Comparison of ENCODE assay signal across 17 mouse cellular contexts in genomic region chr19:50614013-50614412, GRCm38 (mm10).
DNase-seq lines count a peak whose midpoint lies in the region; ATAC-seq and TF ChIP-seq lines count a peak whose summit lies in the region.
"Had no signal": no experiment of that assay in that cellular context is flagged by ENCODE, and none has a peak within 500 bp of the region (broad histone marks: within the 10 kb centered on the region; RNA-seq: fewer than 3 reads in every experiment).

No protein-coding gene starts in this region.

- no peaks in the 10 kb centered on the region for H3K4me1 ChIP-seq in heart, embryonic 11.5 days (ENCODE audit: control insufficient read depth, insufficient read depth, low read length)
- H3K4me1 ChIP-seq in kidney, postnatal 0 days (replicated peaks; ENCODE audit: insufficient read depth, low read length), result no peaks in the 10 kb centered on the region
- no peaks in the 10 kb centered on the region for H3K4me1 ChIP-seq in limb, embryonic 11.5 days (ENCODE audit: control insufficient read depth, insufficient read depth, low read length)

- no peaks in the 10 kb centered on the region for H3K27me3 ChIP-seq in heart, embryonic 11.5 days (ENCODE audit: control insufficient read depth, insufficient read depth, low read length)
- no peaks in the 10 kb centered on the region for H3K27me3 ChIP-seq in kidney, postnatal 0 days (ENCODE audit: insufficient read depth, low read length)
- H3K27me3 ChIP-seq in limb, embryonic 11.5 days (ENCODE audit: control insufficient read depth, insufficient read depth, low read length), result no peaks in the 10 kb centered on the region

- DNase-seq in heart, postnatal 10 days, result no peak
- DNase-seq in kidney, postnatal 0 days (ENCODE audit: low spot score), result no peak
- DNase-seq in kidney, adult 9 months, result no peak
- DNase-seq in embryo, embryonic 10.5 days (ENCODE audit: low spot score), result peak; percentile 12
- peak; percentile 23 for DNase-seq in limb, embryonic 11.5 days (ENCODE audit: low spot score)
- no peak for DNase-seq in thymus, postnatal 0 days (ENCODE audit: low spot score)
- DNase-seq in spleen, adult 18-20 months, result no peak
- DNase-seq: cerebellum, adult 11 months; cerebellum, postnatal 36 days; kidney, postnatal 36 days; lung, postnatal 36 days; retina, postnatal 1 day had no signal

- no peak overlapping the region for H3K27ac ChIP-seq in heart, embryonic 11.5 days (ENCODE audit: low read depth, low read length)
- no peak overlapping the region for H3K27ac ChIP-seq in kidney, postnatal 0 days
- H3K27ac ChIP-seq in limb, embryonic 11.5 days (replicated peaks; ENCODE audit: low read depth, low read length), result no peak overlapping the region
- H3K27ac ChIP-seq: hindbrain, embryonic 14.5 days; liver, embryonic 14.5 days; midbrain, embryonic 10.5 days had no signal

- no peak overlapping the region for H3K4me3 ChIP-seq in heart, embryonic 11.5 days (ENCODE audit: low read depth, low read length)
- H3K4me3 ChIP-seq in kidney, postnatal 0 days (replicated peaks; ENCODE audit: low read depth, low read length), result no peak overlapping the region
- H3K4me3 ChIP-seq in limb, embryonic 11.5 days (ENCODE audit: low read depth, low read length), result no peak overlapping the region
- H3K4me3 ChIP-seq: midbrain, embryonic 10.5 days had no signal

- H3K36me3 ChIP-seq in heart, embryonic 11.5 days (ENCODE audit: control insufficient read depth, insufficient read depth, low read length), result no peaks in the 10 kb centered on the region
- H3K36me3 ChIP-seq in kidney, postnatal 0 days (ENCODE audit: insufficient read depth, low read length), result no peaks in the 10 kb centered on the region
- H3K36me3 ChIP-seq in limb, embryonic 11.5 days (ENCODE audit: control insufficient read depth, insufficient read depth, low read length), result no peaks in the 10 kb centered on the region
- H3K36me3 ChIP-seq: midbrain, embryonic 10.5 days had no signal

- intact Hi-C loops in heart, postnatal 10 days (cut with DNase I), result no loop called here

- no peak overlapping the region for H3K9ac ChIP-seq in heart, embryonic 11.5 days (ENCODE audit: low read depth, low read length)
- H3K9ac ChIP-seq in kidney, postnatal 0 days (ENCODE audit: low read depth, low read length), result no peak overlapping the region
- H3K9ac ChIP-seq in limb, embryonic 11.5 days (ENCODE audit: low read length), result no peak overlapping the region
- H3K9ac ChIP-seq: hindbrain, embryonic 14.5 days; liver, embryonic 14.5 days had no signal

- 0 out of 2 replicates have a peak, but pooled peaks have one; percentile 7 for TF ChIP-seq CTCF in kidney, postnatal 0 days (IDR thresholded peaks at IDR 0.05; ENCODE audit: low read depth)

- H3K9me3 ChIP-seq in heart, embryonic 11.5 days (replicated peaks; ENCODE audit: control insufficient read depth, low read length), result no peaks in the 10 kb centered on the region
- no peaks in the 10 kb centered on the region for H3K9me3 ChIP-seq in kidney, postnatal 0 days (replicated peaks; ENCODE audit: low read length)
- H3K9me3 ChIP-seq in limb, embryonic 11.5 days (ENCODE audit: control insufficient read depth, low read length), result no peaks in the 10 kb centered on the region
- H3K9me3 ChIP-seq: midbrain, embryonic 10.5 days had no signal

- no peak for ATAC-seq in heart, embryonic 11.5 days (replicated peaks; ENCODE audit: insufficient number of reproducible peaks, low FRiP score, low TSS enrichment)
- ATAC-seq in kidney, postnatal 0 days (replicated peaks; ENCODE audit: low FRiP score, low read depth), result no peak
- ATAC-seq in limb, embryonic 11.5 days (ENCODE audit: insufficient number of reproducible peaks, low FRiP score, low TSS enrichment, low read depth), result no peak
- ATAC-seq: forebrain, embryonic 14.5 days had no signal

- peak overlapping the region; percentile 32 for H3K4me2 ChIP-seq in heart, embryonic 11.5 days
- H3K4me2 ChIP-seq in kidney, postnatal 0 days (ENCODE audit: low read length), result peak overlapping the region; percentile 4; the same call in 1 of the 2 replicates
- H3K4me2 ChIP-seq in limb, embryonic 11.5 days (ENCODE audit: low read depth, severe bottlenecking), result no peak overlapping the region
- H3K4me2 ChIP-seq: hindbrain, embryonic 14.5 days had no signal

- 20% methylated on average over 9 of the region's 9 CpGs for WGBS in heart, embryonic 11.5 days (ENCODE audit: insufficient replicate concordance)
- 40% methylated on average over 9 of the region's 9 CpGs for WGBS in kidney, postnatal 0 days
- WGBS in limb, embryonic 11.5 days, result 19% methylated on average over 9 of the region's 9 CpGs

Comparison
In these comparisons a context has a peak if more than half of its experiments do, and no peak if none do; other contexts are left out.
1. DNase-seq: peak in embryo, embryonic 10.5 days (single experiment) and limb, embryonic 11.5 days (single experiment); none in heart, postnatal 10 days (0 of 2), kidney, postnatal 0 days (single experiment), kidney, adult 9 months (single experiment), thymus, postnatal 0 days (single experiment) and spleen, adult 18-20 months (0 of 2).